Mouse (Mus musculus) midbrain, postnatal 0 days (tissue): ENCODE data around the gene Mael. TPM values are rescaled to one million over a fixed set of nuclear protein-coding genes. Genes with fewer than 3 reads are reported as not detected.

Experiments
- ATAC-seq: fragments of 200-750 bp; cut with Nextera tagmentation; 2 replicates; pipeline ENCODE4 v1.8.0; 2017; ENCODE audit warnings: moderate number of reproducible peaks, mild to moderate bottlenecking, moderate TSS enrichment, moderate library complexity; ENCODE audit not compliant: low FRiP score
- DNase-seq: peaks from one replicate; pipeline ENCODE4 v3.0.0-alpha.2; 2015; ENCODE audit warnings: low spot score
- H3K27ac ChIP-seq: fragments of 300-500 bp; sonication (generic); 2 replicates; pipeline ENCODE4 v1.5.1; 2014; ENCODE audit warnings: low read depth, mild to moderate bottlenecking, low read length, mixed read lengths
- H3K27me3 ChIP-seq: fragments of 300-500 bp; sonication (generic); 2 replicates; pipeline ENCODE4 v1.6.1; 2014; ENCODE audit warnings: low read length, control low read depth, mixed read lengths; ENCODE audit not compliant: insufficient read depth
- H3K36me3 ChIP-seq: fragments of 300-500 bp; sonication (generic); 2 replicates; pipeline ENCODE4 v1.6.1; 2014; ENCODE audit warnings: low read length, control low read depth, mixed read lengths; ENCODE audit not compliant: insufficient read depth
- H3K4me1 ChIP-seq: fragments of 300-500 bp; sonication (generic); 2 replicates; pipeline ENCODE4 v1.6.1; 2014; ENCODE audit warnings: mild to moderate bottlenecking, control low read depth, antibody characterized with exemption, low read length, mixed read lengths; ENCODE audit not compliant: insufficient read depth
- H3K4me2 ChIP-seq: fragments of 300-500 bp; sonication (generic); 2 replicates; pipeline ENCODE4 v1.6.1; 2014; ENCODE audit warnings: low read depth, mild to moderate bottlenecking, low read length, mixed read lengths; ENCODE audit not compliant: poor library complexity, severe bottlenecking
- H3K4me3 ChIP-seq: fragments of 300-500 bp; sonication (generic); 2 replicates; pipeline ENCODE4 v1.5.1; 2014; ENCODE audit warnings: low read depth, mild to moderate bottlenecking, low read length, moderate library complexity
- H3K9ac ChIP-seq: fragments of 300-500 bp; sonication (generic); replicated peaks from 2 replicates; pipeline ENCODE4 v1.6.1; 2014; ENCODE audit warnings: mild to moderate bottlenecking, low read length, moderate library complexity, mixed read lengths; ENCODE audit not compliant: poor library complexity, severe bottlenecking
- H3K9me3 ChIP-seq: fragments of 300-500 bp; sonication (generic); 2 replicates; pipeline ENCODE4 v1.6.1; 2016; ENCODE audit warnings: low read length, control low read depth
- CTCF ChIP-seq: IDR thresholded peaks from 2 replicates; pipeline ENCODE4 v1.5.1; 2016; ENCODE audit warnings: antibody characterized with exemption, mild to moderate bottlenecking
- WGBS: fragments of 180-500 bp; shearing (Covaris S2); extraction: QIAGEN DNeasy Blood & Tissue Kit; methylation state at CpG from one replicate; pipeline ENCODE4 v1.1.7; 2014; 5-methylcytosine and 5-hydroxymethylcytosine counted together
- polyA plus RNA-seq: library from polyadenylated mRNA; unstranded; fragments of >200 nt; fragmentation: Nextera tagmentation; extraction: Ambion mirVana; gene quantifications from 2 replicates; pipeline ENCODE4 v1.2.1, GENCODE M21; 2015
- total RNA-seq: library from RNA; depleted of rRNA; stranded (reverse); fragments of >200 nt; gene quantifications from 2 replicates; pipeline ENCODE4 v1.2.3, GENCODE M21; 2014; rRNA removed

Mael gene
- total and polyA plus RNA-seq, 2 experiments from 2014 or later: 0.22 to 0.48 TPM

DNA sequence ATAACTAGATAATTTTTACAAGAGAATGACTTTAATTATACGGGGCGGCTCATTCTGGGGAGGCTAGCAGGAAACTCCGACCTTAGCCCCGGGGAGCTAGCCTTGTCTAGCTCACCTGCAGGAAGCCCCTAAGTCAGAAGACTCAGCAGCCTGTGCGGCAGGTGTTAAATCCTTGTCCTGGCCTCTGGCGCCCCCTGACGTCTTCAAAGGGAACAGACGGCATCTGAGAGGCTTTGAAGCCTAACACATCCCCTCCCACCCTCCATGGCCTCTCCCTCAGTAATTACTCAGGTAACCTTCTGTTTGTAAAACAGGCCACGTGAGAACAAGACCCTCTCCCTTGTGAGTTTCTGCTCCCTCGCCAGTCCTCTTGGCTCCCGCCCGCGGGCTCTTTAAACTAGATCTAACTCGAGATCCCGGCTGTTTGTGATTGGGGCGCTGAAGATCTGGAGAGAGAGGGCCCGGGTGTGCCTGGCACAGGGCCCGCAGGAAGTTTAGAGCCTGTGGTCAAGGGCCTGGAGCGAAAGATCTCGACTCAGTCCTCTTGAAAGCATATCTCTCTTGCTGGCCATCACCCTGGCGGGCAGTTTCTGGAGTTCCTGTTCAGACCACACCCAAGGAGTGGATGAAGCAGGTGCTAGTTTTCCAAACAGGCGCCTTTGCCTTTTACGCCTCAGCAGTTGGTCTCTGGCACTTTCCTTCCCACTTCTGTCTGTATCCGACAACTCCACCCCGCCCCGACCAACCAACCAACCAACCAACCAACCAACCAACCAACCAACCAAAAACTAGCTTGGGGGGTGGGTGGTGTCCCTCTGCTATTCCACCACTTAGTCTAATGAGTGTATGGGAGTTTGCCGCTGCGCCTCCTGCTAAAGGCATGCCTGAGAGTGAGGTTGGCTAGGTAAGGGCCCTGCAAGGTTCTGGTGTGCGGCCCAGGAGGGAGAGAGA lies 84.1 kb downstream of the Mael start:
- H3K27me3 ChIP-seq: peaks cover 12% of the 10 kb centered on the region
- H3K4me2 ChIP-seq: peak overlapping the region; percentile 34
- 23% methylated on average over 29 of the region's 29 CpGs for WGBS
- no peak overlapping the region; the same call in 1 of the 2 replicates for H3K4me3 ChIP-seq
- H3K9ac ChIP-seq: no peak overlapping the region
- TF ChIP-seq CTCF: peak; percentile 94
- no peak overlapping the region for H3K27ac ChIP-seq
- ATAC-seq: peak; percentile 28; the same call in 1 of the 2 replicates
- DNase-seq: peak; percentile 82
- no peaks in the 10 kb centered on the region for H3K9me3 ChIP-seq
- H3K36me3 ChIP-seq: no peaks in the 10 kb centered on the region
- H3K4me1 ChIP-seq: no peaks in the 10 kb centered on the region

DNA sequence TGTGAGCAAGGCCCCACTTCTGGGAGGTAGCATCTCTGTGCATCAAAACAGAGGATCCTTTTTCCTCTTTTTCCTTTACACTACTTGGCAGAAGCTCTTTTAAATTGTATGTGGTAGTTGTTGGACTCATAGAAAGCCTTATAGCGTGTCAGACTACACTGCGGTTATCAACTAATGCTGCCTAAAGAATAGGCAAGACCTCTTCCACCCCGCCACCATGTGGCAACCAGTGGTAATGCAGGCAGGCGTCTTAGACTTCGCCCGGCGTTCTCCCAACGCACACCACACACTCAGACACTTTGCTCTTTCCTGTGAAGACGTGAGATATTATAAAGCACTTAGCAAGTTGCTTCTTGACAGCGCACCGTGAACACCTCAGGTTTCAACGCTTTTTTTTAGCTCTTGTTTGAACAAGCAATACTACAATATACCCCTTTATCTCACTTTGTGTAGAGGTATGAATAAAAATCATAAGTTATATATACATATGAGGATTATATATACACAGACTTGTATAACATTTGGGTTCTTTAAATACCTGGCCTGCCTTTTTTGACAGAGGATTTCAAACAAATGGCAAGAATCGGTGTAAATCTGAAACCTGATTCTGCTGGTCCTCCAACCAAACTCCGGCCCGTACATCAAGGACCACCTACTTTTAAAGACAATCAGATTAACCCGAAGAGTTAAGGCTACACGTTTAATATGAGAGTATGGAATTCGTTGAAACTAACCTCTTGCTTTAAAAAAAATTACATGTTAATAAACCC lies 85.0 kb downstream of the Mael start:
- peak; percentile 92 for DNase-seq
- WGBS: 14% methylated on average over 18 of the region's 18 CpGs
- peak; percentile 60 for ATAC-seq
- Histone ChIP-seq H3K9ac (no peak overlapping the region), H3K36me3 (no peaks in the 10 kb centered on the region), H3K4me2 (no peak overlapping the region), H3K4me1 (no peaks in the 10 kb centered on the region), H3K27me3 (peaks cover 12% of the 10 kb centered on the region), H3K4me3 (no peak overlapping the region), H3K27ac (no peak overlapping the region), H3K9me3 (no peaks in the 10 kb centered on the region)
- TF ChIP-seq CTCF: peak; percentile 99

DNA sequence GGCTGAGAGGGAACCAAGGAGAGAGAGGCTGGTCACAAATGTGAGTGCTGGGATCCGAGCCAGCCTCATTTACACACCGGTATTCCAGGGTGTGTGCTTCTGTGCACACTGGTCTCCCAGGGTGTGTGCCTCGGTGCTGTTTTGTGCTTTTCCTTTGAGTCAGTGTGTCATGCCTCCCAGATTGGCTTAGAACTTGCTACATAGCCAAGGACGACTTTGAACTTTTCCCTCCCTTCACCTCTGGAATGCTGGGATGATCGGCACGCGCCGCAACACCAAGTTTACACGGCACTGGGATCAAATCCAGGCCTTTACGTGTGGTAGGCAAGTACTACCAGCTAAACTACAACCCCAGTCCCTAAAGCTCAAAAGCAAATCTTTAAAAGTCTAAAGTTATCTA lies 86.5 kb downstream of the Mael start:
- no peak overlapping the region for H3K27ac ChIP-seq
- H3K4me3 ChIP-seq: no peak overlapping the region
- 89% methylated on average over 10 of the region's 10 CpGs for WGBS
- no peaks in the 10 kb centered on the region for H3K36me3 ChIP-seq
- DNase-seq (no peak), ATAC-seq (no peak)
- H3K9ac ChIP-seq: no peak overlapping the region
- H3K4me1 ChIP-seq: no peaks in the 10 kb centered on the region
- H3K9me3 ChIP-seq: no peaks in the 10 kb centered on the region
- no peak for TF ChIP-seq CTCF
- H3K27me3 ChIP-seq: peaks cover 12% of the 10 kb centered on the region
- no peak overlapping the region for H3K4me2 ChIP-seq

DNA sequence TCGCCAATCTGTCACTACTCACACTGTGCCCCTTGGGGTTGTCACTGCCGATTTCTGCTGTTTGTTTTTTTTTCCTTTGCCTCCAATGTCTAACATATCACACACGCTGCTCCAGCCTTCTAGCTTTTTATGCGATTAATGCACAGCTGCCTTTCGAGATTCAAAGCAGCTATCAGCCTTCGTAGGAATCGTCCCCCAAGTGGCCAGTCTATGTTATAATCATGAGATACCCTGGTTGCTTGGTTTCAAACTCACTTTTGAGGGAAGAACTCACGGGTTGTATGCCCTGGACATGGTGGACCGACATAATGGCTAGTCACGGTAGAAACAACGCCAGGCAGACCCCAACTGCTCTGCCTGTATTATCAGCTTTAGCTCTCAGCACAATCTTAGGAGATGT lies 87.2 kb downstream of the Mael start:
- 29% methylated on average over 11 of the region's 11 CpGs for WGBS

More for the DNA sequence above, 87.2 kb downstream of the Mael start:
- DNase-seq (peak; percentile 64), ATAC-seq (no peak)
- Histone ChIP-seq H3K9ac (no peak overlapping the region), H3K4me2 (no peak overlapping the region), H3K4me3 (no peak overlapping the region), H3K27me3 (peaks cover 12% of the 10 kb centered on the region), H3K4me1 (no peaks in the 10 kb centered on the region), H3K27ac (no peak overlapping the region), H3K9me3 (no peaks in the 10 kb centered on the region), H3K36me3 (no peaks in the 10 kb centered on the region)
- peak; percentile 71 for TF ChIP-seq CTCF

Other genes starting within 250 kb of the Mael start
- gene Pou2f1, start 236.1 kb downstream of the Mael start, total RNA-seq: 26.8 and 27.2 TPM in 2 replicates
- gene Pou2f1, start 236.1 kb downstream of the Mael start, polyA plus RNA-seq: 17.3 and 21.5 TPM in 2 replicates
- gene Dusp27, start 110.8 kb downstream of the Mael start, total RNA-seq: 0.71 and 1.2 TPM in 2 replicates
- 0.59 and 0.72 TPM in 2 replicates for gene Dusp27, start 110.8 kb downstream of the Mael start, polyA plus RNA-seq
- gene Gpa33, start 108.5 kb downstream of the Mael start, total RNA-seq: 0.14 TPM in 1 of 2 replicates, not detected in the other
- gene Gpa33, start 108.5 kb downstream of the Mael start, polyA plus RNA-seq: 0.17 TPM in 1 of 2 replicates, not detected in the other
- gene Ildr2, start 15.4 kb upstream of the Mael start, total RNA-seq: 31.3 and 36.5 TPM in 2 replicates
- gene Ildr2, start 15.4 kb upstream of the Mael start, polyA plus RNA-seq: 5.7 and 7.1 TPM in 2 replicates
- gene Tada1, start 140.3 kb upstream of the Mael start, total RNA-seq: 57.1 and 65.9 TPM in 2 replicates
- gene Tada1, start 140.3 kb upstream of the Mael start, polyA plus RNA-seq: 64.7 and 69.1 TPM in 2 replicates
- gene Pogk, start 171.1 kb upstream of the Mael start, total RNA-seq: 77.9 and 86.9 TPM in 2 replicates
- 20.1 and 22.0 TPM in 2 replicates for gene Pogk, start 171.1 kb upstream of the Mael start, polyA plus RNA-seq